Mouse (Mus musculus): ENCODE data around the gene Rpl11. TPM values are rescaled to one million over a fixed set of nuclear protein-coding genes. Genes with fewer than 3 reads are reported as not detected.

Rpl11 gene
- polyA plus RNA-seq (2014; fragmentation: Illumina TruSeq; extraction: RNeasy Lipid Tissue Mini Kit (QIAGEN cat#74804); ENCODE audit: low replicate concordance): 132 TPM

DNA sequence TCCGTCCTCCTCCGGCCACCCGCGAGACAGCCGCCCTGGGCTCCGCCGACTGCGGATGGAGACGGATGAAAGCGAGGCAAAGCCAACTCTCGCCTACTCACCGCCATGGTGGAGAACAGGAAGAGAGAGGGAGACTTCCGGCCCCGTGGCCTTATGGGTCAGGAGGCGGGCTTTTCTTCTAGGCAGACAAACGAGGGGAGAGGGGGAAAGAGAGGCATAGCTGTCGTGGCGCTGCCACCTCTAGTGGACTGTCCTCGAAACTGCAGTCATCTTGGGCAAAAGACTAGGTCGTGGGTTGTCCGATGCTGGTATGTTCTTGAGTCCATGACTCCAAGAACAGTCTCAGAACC is at the start of gene Rpl11:
TSS of gene Rpl11 (minus strand) at position 182 of the 350 bp plus-strand sequence.

DNA sequence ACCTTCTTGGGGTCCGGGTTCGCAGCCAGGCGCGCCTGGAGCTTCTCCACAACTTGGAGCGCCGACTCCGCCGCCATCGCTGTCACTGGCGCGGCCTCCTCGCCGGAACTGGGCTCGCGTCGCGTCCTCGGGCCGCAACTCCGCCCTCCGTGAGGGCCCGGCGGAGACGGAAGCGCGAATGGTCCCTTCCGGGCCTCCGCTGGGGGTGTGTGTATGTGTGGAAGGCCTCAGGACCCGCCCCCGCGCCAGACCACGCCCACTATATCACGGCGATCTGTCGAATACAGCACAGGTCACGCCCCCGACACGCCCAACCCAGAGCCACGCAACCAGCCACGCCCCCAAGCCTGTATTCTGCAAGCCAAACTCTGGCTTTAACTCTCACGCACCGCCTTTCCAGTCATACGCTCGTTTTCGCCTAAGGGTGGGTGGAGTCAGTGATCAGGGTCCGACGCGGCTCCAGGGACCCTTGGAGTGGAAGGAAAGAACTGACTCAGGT is 31.6 kb downstream of the Rpl11 start, which contains the start of gene Eloa:
TSS of gene Eloa (minus strand) at position 215 of the 499 bp plus-strand sequence.

DNA sequence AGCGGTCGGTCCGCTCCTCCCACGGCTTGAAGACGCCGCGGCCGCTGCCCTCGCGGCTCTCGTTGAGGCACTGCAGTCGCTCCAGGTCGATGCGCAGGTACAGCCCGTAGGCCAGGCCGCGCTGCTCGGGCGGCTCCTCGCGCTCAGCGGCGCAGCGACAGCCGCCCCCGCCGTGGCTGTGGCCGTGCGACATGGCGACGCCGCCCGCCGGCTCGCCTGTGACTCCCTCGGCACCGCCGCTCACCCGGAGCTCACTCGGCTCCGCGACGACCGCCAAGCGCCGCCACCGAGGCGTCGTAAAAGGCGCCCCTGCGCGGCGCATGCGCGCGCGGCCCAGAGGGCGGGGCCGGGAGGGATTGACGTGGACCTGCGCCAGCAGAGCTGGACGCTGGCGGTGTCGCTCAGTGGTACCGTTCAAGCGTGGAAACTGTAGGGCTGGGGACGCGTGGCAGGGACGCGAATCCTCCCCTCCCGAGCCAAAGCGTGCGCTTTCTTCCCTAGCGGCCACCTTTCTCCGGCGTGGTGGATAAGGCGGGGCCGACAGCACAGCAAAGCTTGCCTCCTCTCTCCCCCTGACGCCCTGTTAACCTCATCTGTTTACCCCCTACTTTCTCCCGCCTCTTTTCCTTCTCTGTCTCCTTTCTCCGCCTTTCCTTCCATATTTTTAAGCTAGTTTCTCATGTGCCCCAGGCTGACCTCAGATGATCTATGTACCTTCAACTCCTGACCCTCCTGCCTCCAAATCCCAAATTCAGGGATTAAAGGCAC is 66.1 kb downstream of the Rpl11 start, which contains the start of gene Pithd1:
TSS of gene Pithd1 (minus strand) at position 322 of the 768 bp plus-strand sequence.

Other genes starting within 250 kb of the Rpl11 start
- gene Srsf10, start 197.7 kb downstream of the Rpl11 start, polyA plus RNA-seq (2014; fragmentation: Illumina TruSeq; extraction: RNeasy Lipid Tissue Mini Kit (QIAGEN cat#74804); ENCODE audit: low replicate concordance): 241 TPM
- gene Pnrc2, start 179.6 kb downstream of the Rpl11 start, polyA plus RNA-seq (2014; fragmentation: Illumina TruSeq; extraction: RNeasy Lipid Tissue Mini Kit (QIAGEN cat#74804); ENCODE audit: low replicate concordance): 390 TPM
- 0.41 TPM for gene Cnr2, start 158.0 kb downstream of the Rpl11 start, polyA plus RNA-seq (2014; fragmentation: Illumina TruSeq; extraction: RNeasy Lipid Tissue Mini Kit (QIAGEN cat#74804); ENCODE audit: low replicate concordance)
- 73.7 TPM for gene Fuca1, start 132.7 kb downstream of the Rpl11 start, polyA plus RNA-seq (2014; fragmentation: Illumina TruSeq; extraction: RNeasy Lipid Tissue Mini Kit (QIAGEN cat#74804); ENCODE audit: low replicate concordance)
- gene Hmgcl, start 107.0 kb downstream of the Rpl11 start, polyA plus RNA-seq (2014; fragmentation: Illumina TruSeq; extraction: RNeasy Lipid Tissue Mini Kit (QIAGEN cat#74804); ENCODE audit: low replicate concordance): 8.0 TPM
- gene Gale, start 89.7 kb downstream of the Rpl11 start, polyA plus RNA-seq (2014; fragmentation: Illumina TruSeq; extraction: RNeasy Lipid Tissue Mini Kit (QIAGEN cat#74804); ENCODE audit: low replicate concordance): 0.37 TPM
- gene Lypla2, start 80.8 kb downstream of the Rpl11 start, polyA plus RNA-seq (2014; fragmentation: Illumina TruSeq; extraction: RNeasy Lipid Tissue Mini Kit (QIAGEN cat#74804); ENCODE audit: low replicate concordance): 0.33 TPM
- gene Pithd1, start 66.2 kb downstream of the Rpl11 start, polyA plus RNA-seq (2014; fragmentation: Illumina TruSeq; extraction: RNeasy Lipid Tissue Mini Kit (QIAGEN cat#74804); ENCODE audit: low replicate concordance): 37.9 TPM
- gene Eloa, start 31.7 kb downstream of the Rpl11 start, polyA plus RNA-seq (2014; fragmentation: Illumina TruSeq; extraction: RNeasy Lipid Tissue Mini Kit (QIAGEN cat#74804); ENCODE audit: low replicate concordance): 12.7 TPM
- 16.7 TPM for gene Id3, start 90.1 kb upstream of the Rpl11 start, polyA plus RNA-seq (2014; fragmentation: Illumina TruSeq; extraction: RNeasy Lipid Tissue Mini Kit (QIAGEN cat#74804); ENCODE audit: low replicate concordance)
- 2.3 TPM for gene E2f2, start 119.0 kb upstream of the Rpl11 start, polyA plus RNA-seq (2014; fragmentation: Illumina TruSeq; extraction: RNeasy Lipid Tissue Mini Kit (QIAGEN cat#74804); ENCODE audit: low replicate concordance)
- not detected for gene Asap3, start 152.9 kb upstream of the Rpl11 start, polyA plus RNA-seq (2014; fragmentation: Illumina TruSeq; extraction: RNeasy Lipid Tissue Mini Kit (QIAGEN cat#74804); ENCODE audit: low replicate concordance)
- 6.1 TPM for gene Tcea3, start 194.3 kb upstream of the Rpl11 start, polyA plus RNA-seq (2014; fragmentation: Illumina TruSeq; extraction: RNeasy Lipid Tissue Mini Kit (QIAGEN cat#74804); ENCODE audit: low replicate concordance)
- gene Zfp46, start 231.3 kb upstream of the Rpl11 start, polyA plus RNA-seq (2014; fragmentation: Illumina TruSeq; extraction: RNeasy Lipid Tissue Mini Kit (QIAGEN cat#74804); ENCODE audit: low replicate concordance): 2.9 TPM

All from small intestine, adult 10 weeks (tissue).